Mouse (Mus musculus) midbrain, embryonic 13.5 days (tissue): ENCODE measurements around the gene Poc1b. TPM values are rescaled to one million over a fixed set of nuclear protein-coding genes. Genes with fewer than 3 reads are reported as not detected.
A peak's percentile ranks its signal among the peaks of the same experiment; 100 is the strongest.

Experiments
- ATAC-seq: fragments of 200-750 bp; cut with Nextera tagmentation; 2 replicates; pipeline ENCODE4 v1.8.0; 2017; ENCODE audit warnings: mild to moderate bottlenecking, moderate TSS enrichment, moderate library complexity
- H3K27ac ChIP-seq: fragments of 300-500 bp; sonication (generic); 2 replicates; pipeline ENCODE4 v1.5.1; 2015; ENCODE audit warnings: inconsistent platforms, mild to moderate bottlenecking, moderate library complexity
- H3K27me3 ChIP-seq: fragments of 300-500 bp; sonication (generic); 2 replicates; pipeline ENCODE4 v1.6.1; 2015; ENCODE audit warnings: mild to moderate bottlenecking, inconsistent platforms
- H3K36me3 ChIP-seq: fragments of 300-500 bp; sonication (generic); 2 replicates; pipeline ENCODE4 v1.6.1; 2015; ENCODE audit warnings: mild to moderate bottlenecking, inconsistent platforms
- H3K4me1 ChIP-seq: fragments of 300-500 bp; sonication (generic); replicated peaks from 2 replicates; pipeline ENCODE4 v1.6.1; 2015; ENCODE audit warnings: inconsistent platforms
- H3K4me2 ChIP-seq: fragments of 300-500 bp; sonication (generic); replicated peaks from 2 replicates; pipeline ENCODE4 v1.6.1; 2015; ENCODE audit warnings: moderate library complexity, mild to moderate bottlenecking, inconsistent platforms
- H3K4me3 ChIP-seq: fragments of 300-500 bp; sonication (generic); replicated peaks from 2 replicates; pipeline ENCODE4 v1.5.1; 2015; ENCODE audit warnings: mild to moderate bottlenecking, inconsistent platforms
- H3K9ac ChIP-seq: fragments of 300-500 bp; sonication (generic); replicated peaks from 2 replicates; pipeline ENCODE4 v1.6.1; 2015; ENCODE audit warnings: mild to moderate bottlenecking, inconsistent platforms
- H3K9me3 ChIP-seq: fragments of 300-500 bp; sonication (generic); 2 replicates; pipeline ENCODE4 v1.6.1; 2016; ENCODE audit warnings: mild to moderate bottlenecking, inconsistent platforms
- WGBS: fragments of 180-500 bp; shearing (Covaris S2); methylation state at CpG from one replicate; pipeline ENCODE4 v1.1.7; 2015; 5-methylcytosine and 5-hydroxymethylcytosine counted together
- polyA plus RNA-seq: library from polyadenylated mRNA; unstranded; fragments of >200 nt; fragmentation: Nextera tagmentation; extraction: Ambion mirVana; gene quantifications from 2 replicates; pipeline ENCODE4 v1.2.1, GENCODE M21; 2015

Poc1b gene
- polyA plus RNA-seq, 1 experiment from 2014 or later, result 13.7 TPM

DNA sequence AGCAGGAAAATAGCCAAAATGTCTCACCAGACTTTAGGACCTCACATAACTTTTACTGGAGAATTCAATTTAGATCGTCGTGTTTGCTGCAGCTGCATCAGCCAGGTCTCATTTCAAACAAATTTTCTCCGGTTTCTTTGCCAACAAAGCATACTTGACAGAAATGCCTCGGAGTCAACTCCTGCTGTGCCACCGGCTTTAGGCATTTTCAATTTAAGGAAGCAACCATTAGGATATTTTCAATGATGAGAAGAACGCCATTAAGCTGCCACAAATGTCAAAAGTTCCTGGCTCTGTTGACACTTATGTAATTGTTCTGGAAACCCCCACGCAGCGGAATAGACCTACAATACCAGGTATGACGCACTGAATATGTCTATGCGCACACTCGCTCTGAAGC is 131.7 kb downstream of the Poc1b start:
- Histone ChIP-seq H3K9me3 (no peaks in the 10 kb centered on the region), H3K27me3 (no peaks in the 10 kb centered on the region)
- WGBS, result 64% methylated on average over 11 of the region's 11 CpGs

DNA sequence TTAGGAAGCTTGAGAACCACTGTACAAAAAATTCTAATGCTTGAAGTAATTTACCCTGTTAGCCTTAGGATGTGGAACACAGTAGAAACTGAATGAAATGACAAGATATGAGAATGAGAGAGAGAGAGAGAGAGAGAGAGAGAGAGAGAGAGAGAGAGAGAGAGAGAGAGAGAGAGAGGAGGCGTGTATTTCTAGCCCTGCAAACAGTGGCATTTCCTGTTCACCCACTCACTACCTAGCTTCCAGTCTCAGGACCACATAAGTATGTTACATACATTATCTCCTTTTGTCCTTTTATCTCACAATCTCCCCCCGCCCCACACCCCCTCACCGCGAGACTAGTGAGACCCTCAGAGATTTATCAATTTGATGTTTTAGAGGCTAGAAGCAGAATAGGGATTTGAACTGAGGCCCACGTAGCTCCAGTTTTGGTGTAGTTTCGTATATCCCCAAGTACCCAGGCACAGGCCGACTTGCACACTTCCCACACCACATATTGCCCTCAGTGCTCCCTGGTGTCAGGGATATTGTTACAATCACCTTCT is 134.5 kb downstream of the Poc1b start:
- no peaks in the 10 kb centered on the region for H3K36me3 ChIP-seq
- no peak overlapping the region for H3K27ac ChIP-seq
- no peak overlapping the region for H3K4me3 ChIP-seq
- 89% methylated on average over 7 of the region's 7 CpGs for WGBS
- no peak overlapping the region for H3K4me2 ChIP-seq
- H3K4me1 ChIP-seq, result 0 out of 2 replicates have a peak, but pooled peaks cover 3% of the 10 kb centered on the region
- no peak for ATAC-seq
- no peaks in the 10 kb centered on the region for H3K9me3 ChIP-seq
- no peaks in the 10 kb centered on the region for H3K27me3 ChIP-seq
- no peak overlapping the region for H3K9ac ChIP-seq

More for the DNA sequence above, 131.7 kb downstream of the Poc1b start:
- Histone ChIP-seq H3K27ac (no peak overlapping the region), H3K4me1 (0 out of 2 replicates have a peak, but pooled peaks cover 2% of the 10 kb centered on the region), H3K9ac (no peak overlapping the region), H3K36me3 (no peaks in the 10 kb centered on the region), H3K4me2 (no peak overlapping the region), H3K4me3 (no peak overlapping the region)
- ATAC-seq, result no peak

DNA sequence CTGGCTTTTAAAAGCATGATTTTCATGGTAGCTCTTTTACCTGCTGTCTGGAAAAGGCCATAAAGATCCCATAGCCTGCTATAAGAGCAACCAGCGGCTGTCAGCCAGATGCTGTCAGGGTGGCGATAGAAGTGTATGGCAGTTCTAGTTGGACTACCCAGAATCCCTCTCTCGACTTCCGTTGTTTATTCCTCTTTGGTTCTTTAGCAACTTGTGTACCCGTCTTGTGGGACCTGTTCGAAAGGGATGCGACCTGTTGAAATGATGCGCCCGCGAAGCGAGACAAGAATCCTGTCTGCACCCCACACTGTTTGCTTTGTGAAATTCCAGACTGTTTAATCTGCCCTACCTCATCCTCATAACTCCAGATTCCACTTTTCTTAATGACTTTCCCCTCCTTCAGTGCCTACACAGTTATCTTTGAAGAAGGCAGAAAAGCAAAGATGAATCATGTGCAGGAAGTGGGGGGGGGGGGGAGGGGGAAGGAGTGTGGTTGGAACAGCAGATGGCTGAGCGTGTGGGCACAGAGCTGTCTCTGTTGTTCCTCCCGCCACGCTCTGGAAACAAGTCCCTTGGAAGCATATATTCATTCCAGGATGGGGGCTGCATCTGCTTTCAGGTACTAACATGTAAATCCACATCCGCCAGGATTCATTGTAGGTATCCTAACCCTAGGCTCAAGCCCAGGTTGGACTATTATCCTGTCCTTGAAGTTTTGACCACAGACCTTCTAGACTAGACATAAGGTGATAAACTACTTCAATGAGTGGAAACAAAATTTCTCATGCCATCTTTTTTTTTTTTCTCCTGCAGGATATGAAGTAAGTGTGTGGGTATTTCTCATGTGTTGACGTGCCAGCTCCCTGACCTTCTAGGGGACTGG is 135.2 kb downstream of the Poc1b start:
- Histone ChIP-seq H3K36me3 (no peaks in the 10 kb centered on the region), H3K27ac (no peak overlapping the region), H3K4me1 (0 out of 2 replicates have a peak, but pooled peaks cover 5% of the 10 kb centered on the region), H3K27me3 (no peaks in the 10 kb centered on the region), H3K4me3 (no peak overlapping the region), H3K9ac (no peak overlapping the region), H3K9me3 (no peaks in the 10 kb centered on the region), H3K4me2 (no peak overlapping the region)
- WGBS, result 87% methylated on average over 16 of the region's 16 CpGs
- ATAC-seq, result no peak

GRCm38 (mm10) chr10:99242721-99243120 is 135.9 kb downstream of the Poc1b start:
- WGBS, result 83% methylated on average over 10 of the region's 10 CpGs
- ATAC-seq, result no peak
- no peak overlapping the region for H3K9ac ChIP-seq
- H3K36me3 ChIP-seq, result no peaks in the 10 kb centered on the region
- H3K4me3 ChIP-seq, result no peak overlapping the region
- H3K27me3 ChIP-seq, result no peaks in the 10 kb centered on the region
- no peak overlapping the region for H3K4me2 ChIP-seq
- 0 out of 2 replicates have a peak, but pooled peaks cover 5% of the 10 kb centered on the region for H3K4me1 ChIP-seq
- no peak overlapping the region for H3K27ac ChIP-seq
- no peaks in the 10 kb centered on the region for H3K9me3 ChIP-seq

GRCm38 (mm10) chr10:99243907-99244489 is 137.2 kb downstream of the Poc1b start:
- Histone ChIP-seq H3K36me3 (no peaks in the 10 kb centered on the region), H3K4me3 (no peak overlapping the region), H3K4me2 (no peak overlapping the region), H3K27me3 (no peaks in the 10 kb centered on the region), H3K9ac (no peak overlapping the region), H3K27ac (no peak overlapping the region), H3K4me1 (0 out of 2 replicates have a peak, but pooled peaks cover 3% of the 10 kb centered on the region), H3K9me3 (no peaks in the 10 kb centered on the region)
- no peak for ATAC-seq
- WGBS, result 78% methylated on average over 5 of the region's 5 CpGs

GRCm38 (mm10) chr10:99244655-99245260 is 137.9 kb downstream of the Poc1b start:
- WGBS, result 66% methylated on average over 7 of the region's 7 CpGs
- ATAC-seq, result no peak

DNA sequence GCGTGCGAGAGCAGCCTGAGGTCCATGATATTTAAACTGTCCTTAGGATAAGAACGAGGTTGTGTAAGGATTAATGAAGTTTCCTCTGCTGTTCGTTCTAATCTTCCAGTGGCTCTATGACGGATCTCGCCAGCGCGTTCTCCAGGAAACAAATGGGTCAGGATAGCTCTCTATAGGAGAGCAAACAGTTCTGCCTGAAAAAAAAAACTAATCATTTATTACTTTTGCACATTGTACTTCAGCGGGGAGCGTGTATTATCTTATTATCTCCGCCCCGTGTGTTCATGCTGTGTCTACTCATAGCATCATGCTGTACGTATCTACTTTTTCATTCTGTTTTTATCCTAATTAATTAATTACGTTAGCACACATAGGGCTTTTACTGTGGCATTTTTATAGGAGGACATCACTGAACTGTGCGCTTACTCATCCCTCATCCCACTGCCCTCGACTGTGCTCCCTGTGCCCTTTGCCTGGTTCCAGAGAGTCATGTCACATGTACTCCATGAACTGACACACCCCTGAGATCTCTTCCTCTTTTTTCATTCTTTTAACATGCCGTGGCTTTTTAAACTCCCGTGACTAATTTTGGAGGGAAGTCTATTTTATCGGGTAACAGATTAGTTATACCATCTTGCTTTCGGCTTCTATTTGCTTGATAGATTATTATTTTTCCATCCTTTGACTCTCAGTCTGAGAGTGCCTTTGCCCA is 140.1 kb downstream of the Poc1b start:
- Histone ChIP-seq H3K4me2 (0 out of 2 replicates have a peak overlapping the region, but pooled peaks have one; percentile 8), H3K9ac (no peak overlapping the region), H3K9me3 (no peaks in the 10 kb centered on the region), H3K27ac (no peak overlapping the region), H3K4me3 (no peak overlapping the region), H3K36me3 (no peaks in the 10 kb centered on the region), H3K27me3 (0 out of 2 replicates have a peak, but pooled peaks cover 5% of the 10 kb centered on the region), H3K4me1 (0 out of 2 replicates have a peak, but pooled peaks cover 3% of the 10 kb centered on the region)
- ATAC-seq, result no peak
- 72% methylated on average over 20 of the region's 20 CpGs for WGBS

More at GRCm38 (mm10) chr10:99244655-99245260, 137.9 kb downstream of the Poc1b start:
- H3K4me3 ChIP-seq, result no peak overlapping the region
- no peak overlapping the region for H3K4me2 ChIP-seq
- H3K9me3 ChIP-seq, result no peaks in the 10 kb centered on the region
- no peaks in the 10 kb centered on the region for H3K36me3 ChIP-seq
- H3K27me3 ChIP-seq, result no peaks in the 10 kb centered on the region
- 0 out of 2 replicates have a peak, but pooled peaks cover 3% of the 10 kb centered on the region for H3K4me1 ChIP-seq
- no peak overlapping the region for H3K27ac ChIP-seq
- H3K9ac ChIP-seq, result no peak overlapping the region

Other genes starting within 250 kb of the Poc1b start
- 160 and 175 TPM in 2 replicates for gene Atp2b1, start 192.6 kb upstream of the Poc1b start, polyA plus RNA-seq
- 3.4 TPM in 2 replicates for gene Galnt4, start 1.1 kb downstream of the Poc1b start, polyA plus RNA-seq
- not detected in 2 replicates for gene Phxr2, start 19.3 kb downstream of the Poc1b start, polyA plus RNA-seq
- 21.8 and 26.5 TPM in 2 replicates for gene Dusp6, start 156.2 kb downstream of the Poc1b start, polyA plus RNA-seq